Comparison of ENCODE assay signal across 16 mouse cellular contexts in the genomic region with DNA sequence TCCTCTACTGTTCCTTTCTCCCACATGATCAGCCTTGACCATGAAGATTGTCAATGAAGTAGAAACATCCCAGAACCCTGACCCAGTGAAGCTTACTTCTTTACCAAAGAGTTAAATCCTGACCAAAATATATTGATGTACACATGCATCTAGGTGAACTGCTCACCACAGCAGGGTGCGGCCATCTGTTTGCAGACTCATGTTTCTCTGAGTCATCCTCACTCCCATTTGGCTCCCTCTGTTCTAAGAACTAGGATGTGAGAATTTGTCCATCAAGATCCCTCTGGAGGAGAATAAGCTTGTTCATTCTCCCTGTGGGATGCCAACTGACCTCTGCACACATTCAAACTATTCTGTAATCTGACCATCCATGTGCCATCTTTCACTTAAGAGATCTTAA. TPM values are rescaled to one million over a fixed set of nuclear protein-coding genes. Genes with fewer than 3 reads are reported as not detected.
DNase-seq lines count a peak whose midpoint lies in the region; ATAC-seq and TF ChIP-seq lines count a peak whose summit lies in the region.
"Had no signal": no experiment of that assay in that cellular context is flagged by ENCODE, and none has a peak within 500 bp of the region (broad histone marks: within the 10 kb centered on the region; RNA-seq: fewer than 3 reads in every experiment).

No protein-coding gene starts in this region.

- peak; percentile 69 to 75 for DNase-seq in cerebellum, adult 18-20 months
- no peak for DNase-seq in cerebellum, adult 11 months
- DNase-seq in liver, adult 2 months (ENCODE audit: extremely low read depth, low read depth, low spot score), result no peak
- peak; percentile 62 for DNase-seq in cerebellum, adult 8-10 months
- DNase-seq in fibroblast of lung, adult 2 months (ENCODE audit: low read depth), result peak; percentile 16
- DNase-seq in hindbrain, postnatal 0 days (ENCODE audit: low spot score), result no peak
- DNase-seq: gastrocnemius, postnatal 25 days; heart, postnatal 14 days; liver, postnatal 0 days; thymus, postnatal 36 days had no signal

- H3K79me2 ChIP-seq in liver, adult 2 months (ENCODE audit: control insufficient read depth, insufficient read depth, low read length), result no peaks in the 10 kb centered on the region

- no peak overlapping the region for H3K4me2 ChIP-seq in liver, embryonic 12.5 days
- H3K4me2 ChIP-seq in hindbrain, postnatal 0 days (ENCODE audit: low read depth, low read length), result no peak overlapping the region
- no peak overlapping the region for H3K4me2 ChIP-seq in midbrain, embryonic 13.5 days (replicated peaks)
- H3K4me2 ChIP-seq: hindbrain, embryonic 14.5 days had no signal

- TF ChIP-seq CTCF in liver, adult 2 months (IDR thresholded peaks at IDR 0.05; ENCODE audit: low read depth, low read length), result no peak
- TF ChIP-seq CTCF in hindbrain, postnatal 0 days (IDR thresholded peaks at IDR 0.05; ENCODE audit: low read depth), result no peak

- H3K36me3 ChIP-seq in liver, adult 2 months (ENCODE audit: control insufficient read depth, insufficient read depth, low read length), result peaks cover 8% of the 10 kb centered on the region; the same call in 1 of the 2 replicates
- H3K36me3 ChIP-seq in liver, embryonic 12.5 days, result peaks cover 17% of the 10 kb centered on the region; the same call in 1 of the 2 replicates
- peaks cover 24% of the 10 kb centered on the region; the same call in 1 of the 2 replicates for H3K36me3 ChIP-seq in hindbrain, postnatal 0 days (ENCODE audit: insufficient read depth, low read length)
- H3K36me3 ChIP-seq in midbrain, embryonic 13.5 days, result peaks cover 29% of the 10 kb centered on the region

- no peak overlapping the region for H3K9ac ChIP-seq in liver, adult 2 months (ENCODE audit: low read depth, low read length)
- no peak overlapping the region for H3K9ac ChIP-seq in liver, embryonic 12.5 days
- H3K9ac ChIP-seq in hindbrain, postnatal 0 days (replicated peaks; ENCODE audit: low read length), result no peak overlapping the region
- no peak overlapping the region for H3K9ac ChIP-seq in midbrain, embryonic 13.5 days (replicated peaks)
- H3K9ac ChIP-seq: hindbrain, embryonic 14.5 days; liver, postnatal 0 days had no signal

- H3K27ac ChIP-seq in liver, adult 2 months (replicated peaks; ENCODE audit: insufficient read depth, low read depth, low read length), result peak overlapping the region; percentile 8; the same call in 1 of the 2 replicates
- no peak overlapping the region for H3K27ac ChIP-seq in liver, embryonic 12.5 days
- no peak overlapping the region for H3K27ac ChIP-seq in hindbrain, postnatal 0 days
- H3K27ac ChIP-seq in midbrain, embryonic 13.5 days, result no peak overlapping the region
- H3K27ac ChIP-seq: forebrain, embryonic 10.5 days; heart, embryonic 10.5 days; hindbrain, embryonic 14.5 days had no signal

- no peak for TF ChIP-seq POLR2A in liver, adult 2 months (IDR thresholded peaks at IDR 0.05; ENCODE audit: extremely low read depth, insufficient read depth, low read length)

- no peaks in the 10 kb centered on the region for H3K27me3 ChIP-seq in liver, adult 2 months (ENCODE audit: control insufficient read depth, insufficient read depth, low read length)
- H3K27me3 ChIP-seq in liver, embryonic 12.5 days (replicated peaks), result no peaks in the 10 kb centered on the region
- no peaks in the 10 kb centered on the region for H3K27me3 ChIP-seq in hindbrain, postnatal 0 days (ENCODE audit: insufficient read depth, low read length)
- no peaks in the 10 kb centered on the region for H3K27me3 ChIP-seq in midbrain, embryonic 13.5 days

- H3K9me3 ChIP-seq in liver, embryonic 12.5 days (replicated peaks), result no peaks in the 10 kb centered on the region
- no peaks in the 10 kb centered on the region for H3K9me3 ChIP-seq in hindbrain, postnatal 0 days (ENCODE audit: low read length)
- H3K9me3 ChIP-seq in midbrain, embryonic 13.5 days, result no peaks in the 10 kb centered on the region
- H3K9me3 ChIP-seq: forebrain, embryonic 10.5 days; heart, embryonic 10.5 days had no signal

- ATAC-seq in liver, embryonic 12.5 days, result no peak
- ATAC-seq in hindbrain, postnatal 0 days, result no peak
- no peak for ATAC-seq in midbrain, embryonic 13.5 days
- ATAC-seq: intestine, postnatal 0 days; liver, postnatal 0 days had no signal

- H3K4me3 ChIP-seq in liver, adult 2 months (ENCODE audit: insufficient read depth, low read depth, low read length), result no peak overlapping the region
- H3K4me3 ChIP-seq in liver, embryonic 12.5 days, result no peak overlapping the region
- no peak overlapping the region for H3K4me3 ChIP-seq in hindbrain, postnatal 0 days (ENCODE audit: low read length)
- no peak overlapping the region for H3K4me3 ChIP-seq in midbrain, embryonic 13.5 days (replicated peaks)
- H3K4me3 ChIP-seq: forebrain, embryonic 10.5 days; heart, embryonic 10.5 days had no signal

- H3K4me1 ChIP-seq in liver, adult 2 months (ENCODE audit: control insufficient read depth, insufficient read depth, low read length), result no peaks in the 10 kb centered on the region
- no peaks in the 10 kb centered on the region for H3K4me1 ChIP-seq in liver, embryonic 12.5 days
- H3K4me1 ChIP-seq in hindbrain, postnatal 0 days (ENCODE audit: insufficient read depth, low read length), result no peaks in the 10 kb centered on the region
- H3K4me1 ChIP-seq in midbrain, embryonic 13.5 days (replicated peaks), result no peaks in the 10 kb centered on the region
- H3K4me1 ChIP-seq: forebrain, embryonic 10.5 days; heart, embryonic 10.5 days had no signal

- 83% methylated on average over 1 of the region's 1 CpGs for WGBS in liver, adult 2 months
- WGBS in liver, embryonic 12.5 days (ENCODE audit: insufficient replicate concordance), result 71% methylated on average over 1 of the region's 1 CpGs
- WGBS in hindbrain, postnatal 0 days, result 92% methylated on average over 1 of the region's 1 CpGs
- WGBS in midbrain, embryonic 13.5 days, result 95% methylated on average over 1 of the region's 1 CpGs

RNA-seq across cellular contexts. Expression of gene Ehd3, which starts 29.0 kb away (rescaled TPM):
- 37.5 and 40.6 TPM in 2 replicates for total RNA-seq in liver, adult 2 months (2014; rRNA removed)
- polyA plus RNA-seq in liver, adult 2 months (2012; rRNA removed), result 26.0 and 30.6 TPM in 2 replicates
- 29.8 and 30.3 TPM in 2 replicates for polyA plus RNA-seq in liver, embryonic 12.5 days (2016; fragmentation: Nextera tagmentation; extraction: Ambion mirVana)
- total RNA-seq in hindbrain, postnatal 0 days (2014; rRNA removed), result 42.7 and 51.6 TPM in 2 replicates
- polyA plus RNA-seq in hindbrain, postnatal 0 days (2015; fragmentation: Nextera tagmentation; extraction: Ambion mirVana), result 22.8 and 25.5 TPM in 2 replicates
- 10.7 and 11.4 TPM in 2 replicates for polyA plus RNA-seq in midbrain, embryonic 13.5 days (2015; fragmentation: Nextera tagmentation; extraction: Ambion mirVana)

Comparison
In these comparisons a context has a peak if more than half of its experiments do, and no peak if none do; other contexts are left out.
1. DNase-seq: peak in cerebellum, adult 18-20 months (2 of 2), cerebellum, adult 8-10 months (single experiment) and fibroblast of lung, adult 2 months (single experiment); none in cerebellum, adult 11 months (single experiment), liver, adult 2 months (single experiment) and hindbrain, postnatal 0 days (single experiment).